Mouse (Mus musculus): Measurements from ENCODE around the gene Sde2. TPM values are rescaled to one million over a fixed set of nuclear protein-coding genes. Genes with fewer than 3 reads are reported as not detected.
"Not testable (repeated sequence)": the region's sequence is repeated elsewhere in the genome, so short reads cannot be mapped to it uniquely, and the experiment has no call there.

Sde2 gene
- polyA plus RNA-seq, 1 experiment from 2014 or later = 35.2 TPM

- 91% methylated on average over 4 of the region's 4 CpGs for WGBS
- Histone ChIP-seq H3K36me3 (ENCODE audit: control insufficient read depth, insufficient read depth, low read length) (no peaks in the 10 kb centered on the region), H3K9me3 (ENCODE audit: control insufficient read depth, low read depth, low read length) (no peaks in the 10 kb centered on the region), H3K27me3 (ENCODE audit: control insufficient read depth, insufficient read depth, low read length) (no peaks in the 10 kb centered on the region), H3K27ac (ENCODE audit: low read length) (no peak overlapping the region), H3K4me2 (replicated peaks; ENCODE audit: low read depth, low read length) (no peak overlapping the region), H3K4me1 (ENCODE audit: control insufficient read depth, insufficient read depth, low read length) (peaks cover 5% of the 10 kb centered on the region; the same call in 1 of the 2 replicates), H3K9ac (replicated peaks; ENCODE audit: low read depth, low read length) (no peak overlapping the region), H3K4me3 (ENCODE audit: low read depth, low read length) (no peak overlapping the region)
- ATAC-seq (ENCODE audit: insufficient number of reproducible peaks, insufficient read depth, low FRiP score, low read depth) = no peak
Observed at GRCm38 (mm10) chr1:180826634-180827033, 24.3 kb upstream of the Sde2 start.

DNA sequence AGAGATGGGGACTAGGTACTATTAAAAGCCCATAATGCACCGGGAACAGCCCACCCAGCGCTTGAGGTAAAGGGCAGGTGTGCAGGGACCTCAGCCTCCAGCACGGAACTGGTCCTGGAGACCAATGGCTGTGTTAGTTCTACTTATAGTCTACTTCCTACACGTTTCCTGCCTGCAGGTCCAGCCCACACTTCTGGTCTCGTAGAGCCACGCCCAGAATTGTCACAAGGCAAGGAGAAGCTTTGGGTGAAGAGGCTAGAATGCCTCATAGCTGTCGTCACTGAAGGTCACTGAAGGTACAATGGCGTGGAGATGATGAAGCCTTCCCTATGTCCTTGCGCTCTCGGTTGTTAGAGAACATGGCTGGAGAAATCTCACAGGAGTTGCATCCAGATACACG, 21.2 kb upstream of the Sde2 start:
- WGBS = 77% methylated on average over 11 of the region's 11 CpGs
- ATAC-seq (ENCODE audit: insufficient number of reproducible peaks, insufficient read depth, low FRiP score, low read depth) = no peak
- Histone ChIP-seq H3K4me2 (replicated peaks; ENCODE audit: low read depth, low read length) (0 out of 2 replicates have a peak overlapping the region, but pooled peaks have one; percentile 17), H3K27me3 (ENCODE audit: control insufficient read depth, insufficient read depth, low read length) (no peaks in the 10 kb centered on the region), H3K27ac (ENCODE audit: low read length) (no peak overlapping the region), H3K36me3 (ENCODE audit: control insufficient read depth, insufficient read depth, low read length) (no peaks in the 10 kb centered on the region), H3K9ac (replicated peaks; ENCODE audit: low read depth, low read length) (no peak overlapping the region), H3K4me3 (ENCODE audit: low read depth, low read length) (no peak overlapping the region), H3K9me3 (ENCODE audit: control insufficient read depth, low read depth, low read length) (no peaks in the 10 kb centered on the region), H3K4me1 (ENCODE audit: control insufficient read depth, insufficient read depth, low read length) (peaks cover 5% of the 10 kb centered on the region; the same call in 1 of the 2 replicates)

DNA sequence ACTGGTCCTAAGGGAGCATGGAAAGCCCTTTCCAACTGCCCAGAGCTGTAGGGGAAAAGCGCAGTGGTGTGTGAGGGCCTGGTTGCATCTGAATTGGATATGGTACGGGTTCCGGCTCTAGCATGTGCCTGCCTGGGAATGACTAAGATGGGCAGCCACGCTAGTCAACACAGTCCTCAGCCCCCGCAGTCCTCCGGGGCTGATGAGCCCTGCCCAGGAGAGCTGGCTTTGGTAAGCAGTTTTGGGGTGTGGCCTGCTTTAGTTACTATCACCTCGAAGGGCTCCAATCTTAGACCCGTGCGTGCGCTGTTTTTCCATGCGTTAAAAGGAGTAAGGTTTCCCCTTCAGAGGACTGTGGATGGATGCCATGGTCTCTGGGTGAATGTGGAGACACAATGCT, 20.8 kb upstream of the Sde2 start:
- Histone ChIP-seq H3K4me3 (ENCODE audit: low read depth, low read length) (no peak overlapping the region), H3K27ac (ENCODE audit: low read length) (no peak overlapping the region), H3K4me2 (replicated peaks; ENCODE audit: low read depth, low read length) (peak overlapping the region; percentile 17; the same call in 1 of the 2 replicates), H3K27me3 (ENCODE audit: control insufficient read depth, insufficient read depth, low read length) (no peaks in the 10 kb centered on the region), H3K36me3 (ENCODE audit: control insufficient read depth, insufficient read depth, low read length) (no peaks in the 10 kb centered on the region), H3K9me3 (ENCODE audit: control insufficient read depth, low read depth, low read length) (no peaks in the 10 kb centered on the region), H3K9ac (replicated peaks; ENCODE audit: low read depth, low read length) (no peak overlapping the region), H3K4me1 (ENCODE audit: control insufficient read depth, insufficient read depth, low read length) (peaks cover 5% of the 10 kb centered on the region; the same call in 1 of the 2 replicates)
- WGBS = 67% methylated on average over 11 of the region's 11 CpGs
- ATAC-seq (ENCODE audit: insufficient number of reproducible peaks, insufficient read depth, low FRiP score, low read depth) = no peak

DNA sequence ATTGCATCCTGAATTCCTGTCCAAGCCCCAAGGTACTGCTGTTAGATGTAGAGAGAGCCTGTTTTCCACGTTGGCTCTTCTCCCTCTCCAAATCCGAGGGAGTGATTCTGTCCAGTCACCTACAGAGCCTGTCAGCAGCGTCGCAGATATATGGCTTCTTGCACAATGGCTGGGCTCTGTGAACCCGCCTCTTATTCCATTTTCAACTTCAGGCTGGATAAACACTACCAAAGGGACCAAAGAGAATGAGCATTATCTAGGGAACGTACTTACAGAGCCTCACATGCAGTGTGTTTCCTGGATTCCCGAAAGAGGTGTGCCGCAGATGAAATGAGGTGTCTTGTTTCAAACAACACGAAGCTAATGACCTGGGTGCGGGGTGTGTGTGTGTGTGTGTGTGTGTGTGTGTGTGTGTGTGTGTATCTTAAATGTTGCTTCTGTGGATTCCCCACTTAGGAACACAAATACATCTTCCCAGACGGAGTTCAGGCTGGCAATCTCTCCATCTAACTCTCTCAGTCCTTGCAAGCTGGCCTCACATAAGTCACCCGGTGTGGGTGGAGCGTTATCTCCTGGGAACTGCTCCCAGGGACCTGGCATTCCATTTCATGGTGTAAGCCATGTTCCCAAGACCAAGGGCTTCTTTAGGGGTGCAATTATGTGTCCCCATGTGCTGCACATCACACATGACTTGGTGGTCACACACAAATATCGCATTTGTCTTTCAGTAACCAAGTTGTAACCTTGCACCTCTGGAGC, 20.2 kb upstream of the Sde2 start:
- Histone ChIP-seq H3K27me3 (ENCODE audit: control insufficient read depth, insufficient read depth, low read length) (no peaks in the 10 kb centered on the region), H3K9me3 (ENCODE audit: control insufficient read depth, low read depth, low read length) (no peaks in the 10 kb centered on the region), H3K27ac (ENCODE audit: low read length) (no peak overlapping the region), H3K36me3 (ENCODE audit: control insufficient read depth, insufficient read depth, low read length) (no peaks in the 10 kb centered on the region), H3K4me2 (replicated peaks; ENCODE audit: low read depth, low read length) (peak overlapping the region; percentile 17; the same call in 1 of the 2 replicates), H3K4me3 (ENCODE audit: low read depth, low read length) (no peak overlapping the region), H3K9ac (replicated peaks; ENCODE audit: low read depth, low read length) (no peak overlapping the region), H3K4me1 (ENCODE audit: control insufficient read depth, insufficient read depth, low read length) (peaks cover 5% of the 10 kb centered on the region; the same call in 1 of the 2 replicates)
- WGBS = 28% methylated on average over 14 of the region's 14 CpGs
- ATAC-seq (ENCODE audit: insufficient number of reproducible peaks, insufficient read depth, low FRiP score, low read depth) = no peak

- ATAC-seq (ENCODE audit: insufficient number of reproducible peaks, insufficient read depth, low FRiP score, low read depth) = no peak
- Histone ChIP-seq H3K9ac (replicated peaks; ENCODE audit: low read depth, low read length) (no peak overlapping the region), H3K4me1 (ENCODE audit: control insufficient read depth, insufficient read depth, low read length) (no peaks in the 10 kb centered on the region), H3K4me2 (replicated peaks; ENCODE audit: low read depth, low read length) (no peak overlapping the region), H3K4me3 (ENCODE audit: low read depth, low read length) (no peak overlapping the region), H3K27ac (ENCODE audit: low read length) (no peak overlapping the region), H3K27me3 (ENCODE audit: control insufficient read depth, insufficient read depth, low read length) (no peaks in the 10 kb centered on the region), H3K36me3 (ENCODE audit: control insufficient read depth, insufficient read depth, low read length) (no peaks in the 10 kb centered on the region), H3K9me3 (ENCODE audit: control insufficient read depth, low read depth, low read length) (no peaks in the 10 kb centered on the region)
- 82% methylated on average over 10 of the region's 10 CpGs for WGBS
Observed at GRCm38 (mm10) chr1:180835273-180836015, 15.5 kb upstream of the Sde2 start.

GRCm38 (mm10) chr1:180836467-180836866, 14.5 kb upstream of the Sde2 start:
- H3K36me3 ChIP-seq (ENCODE audit: control insufficient read depth, insufficient read depth, low read length); H3K4me3 ChIP-seq (ENCODE audit: low read depth, low read length); H3K9me3 ChIP-seq (ENCODE audit: control insufficient read depth, low read depth, low read length); H3K4me1 ChIP-seq (ENCODE audit: control insufficient read depth, insufficient read depth, low read length); H3K27ac ChIP-seq (ENCODE audit: low read length); H3K9ac ChIP-seq (replicated peaks; ENCODE audit: low read depth, low read length); H3K4me2 ChIP-seq (replicated peaks; ENCODE audit: low read depth, low read length); H3K27me3 ChIP-seq (ENCODE audit: control insufficient read depth, insufficient read depth, low read length); ATAC-seq (ENCODE audit: insufficient number of reproducible peaks, insufficient read depth, low FRiP score, low read depth): not testable (repeated sequence)
- 88% methylated on average over 8 of the region's 8 CpGs for WGBS

GRCm38 (mm10) chr1:180837186-180837585, 13.7 kb upstream of the Sde2 start:
- ATAC-seq (ENCODE audit: insufficient number of reproducible peaks, insufficient read depth, low FRiP score, low read depth) = no peak
- no peak overlapping the region for H3K9ac ChIP-seq (replicated peaks; ENCODE audit: low read depth, low read length)
- no peak overlapping the region for H3K27ac ChIP-seq (ENCODE audit: low read length)
- no peak overlapping the region for H3K4me3 ChIP-seq (ENCODE audit: low read depth, low read length)
- no peaks in the 10 kb centered on the region for H3K9me3 ChIP-seq (ENCODE audit: control insufficient read depth, low read depth, low read length)
- H3K27me3 ChIP-seq (ENCODE audit: control insufficient read depth, insufficient read depth, low read length) = no peaks in the 10 kb centered on the region
- WGBS = 72% methylated on average over 5 of the region's 5 CpGs
- H3K36me3 ChIP-seq (ENCODE audit: control insufficient read depth, insufficient read depth, low read length) = no peaks in the 10 kb centered on the region
- H3K4me1 ChIP-seq (ENCODE audit: control insufficient read depth, insufficient read depth, low read length) = no peaks in the 10 kb centered on the region
- no peak overlapping the region for H3K4me2 ChIP-seq (replicated peaks; ENCODE audit: low read depth, low read length)

DNA sequence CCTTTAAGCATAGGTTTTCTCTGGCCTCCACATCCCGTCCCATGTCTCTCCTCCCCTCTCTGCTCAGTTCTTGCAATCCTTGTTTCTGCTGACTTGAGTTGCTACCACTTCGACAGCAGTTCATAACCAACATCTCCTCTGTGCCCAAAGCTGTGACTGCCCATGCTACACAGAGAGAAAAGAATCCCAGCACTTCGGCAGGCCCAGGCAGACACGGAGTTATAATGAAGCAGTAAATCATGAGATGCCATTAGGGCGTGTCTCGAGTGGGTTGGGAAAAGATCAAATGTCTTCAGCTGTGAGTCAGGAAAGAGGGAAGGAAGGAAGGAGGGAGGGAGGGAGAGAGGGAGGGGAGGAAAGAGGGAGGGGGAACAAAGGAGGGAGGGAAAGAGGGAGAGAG, 12.9 kb upstream of the Sde2 start:
- H3K4me1 ChIP-seq (ENCODE audit: control insufficient read depth, insufficient read depth, low read length) = no peaks in the 10 kb centered on the region
- H3K9ac ChIP-seq (replicated peaks; ENCODE audit: low read depth, low read length) = no peak overlapping the region
- no peak overlapping the region for H3K27ac ChIP-seq (ENCODE audit: low read length)
- H3K27me3 ChIP-seq (ENCODE audit: control insufficient read depth, insufficient read depth, low read length) = no peaks in the 10 kb centered on the region
- H3K4me3 ChIP-seq (ENCODE audit: low read depth, low read length) = no peak overlapping the region
- no peak overlapping the region for H3K4me2 ChIP-seq (replicated peaks; ENCODE audit: low read depth, low read length)
- 25% methylated on average over 6 of the region's 6 CpGs for WGBS
- no peaks in the 10 kb centered on the region for H3K36me3 ChIP-seq (ENCODE audit: control insufficient read depth, insufficient read depth, low read length)
- H3K9me3 ChIP-seq (ENCODE audit: control insufficient read depth, low read depth, low read length) = no peaks in the 10 kb centered on the region
- ATAC-seq (ENCODE audit: insufficient number of reproducible peaks, insufficient read depth, low FRiP score, low read depth) = no peak
